Mouse (Mus musculus) cerebellum, adult 9-10 months (tissue): ENCODE measurements at regions not wholly inside any gene's neighbourhood (a gene's known extent, or its start where the extent isn't known, plus 50 kb on each side); places are given as distances from the start of the nearest gene placed in this dataset.

ENCODE experiments used
- DNase-seq: peaks from one replicate; pipeline ENCODE4 v3.0.0; 2022

GRCm38 (mm10) chr4:95155178-95155577, 103.2 kb upstream of the Jun start:
- DNase-seq, result no peak

DNA sequence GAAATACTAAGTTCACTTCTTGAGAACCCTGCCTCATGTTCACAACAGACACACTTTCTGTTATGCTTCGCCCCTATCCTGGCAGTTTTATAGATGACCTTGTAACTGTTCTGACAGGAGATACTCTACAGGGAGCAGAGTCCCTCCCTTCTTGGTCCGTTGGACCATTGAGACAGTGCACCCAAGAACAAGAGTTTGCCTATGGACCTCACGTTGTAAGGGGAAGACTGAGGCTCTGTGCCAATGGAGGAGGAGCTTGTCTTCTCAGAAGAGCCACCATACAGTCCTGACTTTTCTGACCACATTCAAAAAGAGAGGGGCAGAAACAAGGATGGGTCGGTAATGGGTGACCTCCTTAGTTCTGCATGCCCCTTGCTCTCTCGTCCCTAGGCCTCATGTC, 103.8 kb upstream of the Jun start:
- DNase-seq, result no peak

- no peak for DNase-seq
Observed at GRCm38 (mm10) chr4:95156451-95157271, 104.6 kb upstream of the Jun start.

DNA sequence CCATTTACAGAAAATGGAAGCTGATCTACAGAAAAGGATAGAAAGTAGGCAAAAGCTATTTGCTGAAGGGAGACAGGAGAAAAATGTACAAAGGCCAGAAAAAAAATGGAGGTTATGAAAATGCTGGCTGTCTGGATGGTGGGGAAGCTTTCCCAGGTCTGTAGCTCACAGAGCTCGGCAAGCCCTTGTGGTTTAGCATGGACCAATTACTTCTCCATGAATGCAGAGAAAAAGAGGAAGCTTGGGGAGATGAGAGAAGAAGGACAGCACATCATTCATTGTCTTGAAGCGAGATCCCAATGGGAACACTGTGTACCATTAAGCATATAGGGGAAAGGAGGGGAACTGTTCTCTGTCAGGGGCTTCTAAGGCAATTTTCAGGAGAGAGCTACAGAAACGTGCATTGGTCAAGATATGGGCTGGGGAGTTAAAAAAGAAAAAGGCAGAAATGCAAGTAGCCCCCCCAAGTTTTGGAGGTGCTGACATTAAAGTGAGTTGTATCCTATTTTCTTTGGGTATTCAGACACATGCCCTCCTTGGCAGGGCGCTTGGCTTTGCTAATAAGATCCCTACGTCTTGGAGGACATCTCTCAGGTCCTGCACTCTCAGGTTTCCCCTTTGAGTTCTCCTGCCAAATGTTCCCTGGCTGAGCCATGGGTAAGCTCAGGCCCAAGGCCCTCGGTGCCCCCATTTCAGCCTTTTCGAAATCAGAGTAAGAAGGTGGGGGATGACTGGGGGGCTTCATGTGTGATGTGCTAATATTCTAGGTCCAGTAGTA, 105.8 kb upstream of the Jun start:
- DNase-seq, result no peak

GRCm38 (mm10) chr4:95158632-95159424, 106.8 kb upstream of the Jun start:
- DNase-seq, result no peak

DNA sequence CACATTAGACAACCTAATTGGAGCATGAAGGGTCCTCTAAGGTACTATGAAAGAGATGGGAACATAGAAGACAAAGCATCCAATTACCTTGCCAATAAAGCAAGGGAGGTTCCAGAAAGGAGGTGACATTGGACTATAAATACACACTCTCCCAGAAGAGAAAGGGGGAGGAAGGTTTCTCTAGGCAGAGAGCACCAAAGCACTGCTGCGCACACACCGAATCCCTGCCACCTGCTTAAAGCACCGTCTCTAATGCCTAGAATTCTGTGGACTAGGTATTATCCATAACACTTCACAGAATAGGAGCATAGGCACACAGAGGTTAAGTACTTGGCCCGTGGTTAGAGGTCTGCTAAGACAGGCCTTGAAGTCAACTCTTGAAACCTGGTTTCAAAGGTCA, 107.8 kb upstream of the Jun start:
- DNase-seq, result peak; percentile 9

- DNase-seq, result no peak
Observed at GRCm38 (mm10) chr4:95160465-95160864, 108.4 kb upstream of the Jun start.

DNA sequence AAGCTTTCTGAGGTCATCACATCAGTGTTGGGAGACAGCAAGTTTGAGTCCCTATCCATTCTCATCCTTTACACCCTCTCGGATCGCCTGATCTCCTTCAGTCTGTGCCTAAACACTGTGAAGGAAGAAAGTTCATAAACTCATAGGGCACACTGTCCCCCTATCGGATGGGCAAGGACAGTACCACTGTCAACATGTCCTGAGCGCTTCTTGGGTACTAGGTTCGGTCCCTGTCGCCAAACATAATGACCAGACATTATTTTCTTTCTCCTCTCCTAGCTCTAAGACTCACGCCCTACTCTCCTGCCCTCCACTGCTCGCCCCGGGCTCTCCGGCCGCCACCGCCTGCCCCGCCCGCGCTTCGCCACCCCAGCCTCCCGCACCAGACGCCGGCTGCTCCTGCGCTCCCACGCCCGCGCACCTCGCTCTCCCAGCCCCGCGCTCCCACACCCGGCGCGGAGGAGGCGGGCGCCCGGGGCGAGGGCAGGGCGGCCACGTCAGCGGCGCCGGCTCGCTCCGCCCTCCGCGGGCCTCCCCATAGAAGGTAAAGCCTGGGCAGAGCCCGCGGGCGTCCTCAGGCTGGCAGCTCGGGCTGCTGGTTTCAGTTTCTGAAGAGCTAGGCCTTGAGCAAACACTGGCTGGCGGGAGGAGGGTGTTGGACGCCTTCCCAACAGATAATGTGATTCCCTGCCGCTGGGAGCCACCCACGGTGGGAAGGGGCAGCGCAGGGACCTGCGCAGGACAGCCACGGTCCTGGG, 109.1 kb upstream of the Jun start:
- peak; percentile 86 for DNase-seq

GRCm38 (mm10) chr4:95161670-95162020, 109.6 kb upstream of the Jun start:
- DNase-seq, result no peak

DNA sequence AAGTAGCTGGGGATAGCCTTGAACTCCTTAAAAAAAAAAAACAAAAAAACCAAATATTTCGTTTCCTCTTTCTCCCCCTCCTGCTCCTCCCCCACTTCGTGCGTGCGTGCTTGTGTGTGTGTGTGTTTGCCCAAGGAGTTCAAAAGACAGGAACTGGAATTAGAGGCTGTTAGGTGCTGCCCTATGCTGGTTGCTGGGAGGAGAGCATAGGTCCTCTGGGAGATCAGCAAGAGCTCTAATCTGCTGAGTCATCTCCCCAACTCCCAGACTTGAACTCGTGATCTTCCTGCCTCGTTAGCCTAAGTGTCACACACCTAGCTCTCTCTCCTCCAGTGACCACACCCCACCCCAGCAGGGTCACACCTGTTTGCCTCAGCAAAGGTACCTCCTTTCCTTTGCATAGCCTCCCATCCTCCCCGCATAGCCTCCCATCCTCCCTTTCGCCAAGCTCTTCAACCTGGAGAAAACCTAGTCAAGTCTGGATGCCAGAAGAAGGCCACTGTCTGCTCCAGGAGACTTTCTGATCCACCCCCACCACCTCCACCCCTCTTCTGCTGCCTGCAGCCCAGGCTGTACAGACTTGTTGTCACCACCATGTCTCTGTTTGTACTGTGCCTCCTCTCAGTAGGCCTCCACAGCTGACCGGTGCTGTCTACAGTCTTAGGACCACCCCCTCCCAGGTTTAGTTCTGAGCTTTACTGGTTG, 110.5 kb upstream of the Jun start:
- DNase-seq, result no peak

DNA sequence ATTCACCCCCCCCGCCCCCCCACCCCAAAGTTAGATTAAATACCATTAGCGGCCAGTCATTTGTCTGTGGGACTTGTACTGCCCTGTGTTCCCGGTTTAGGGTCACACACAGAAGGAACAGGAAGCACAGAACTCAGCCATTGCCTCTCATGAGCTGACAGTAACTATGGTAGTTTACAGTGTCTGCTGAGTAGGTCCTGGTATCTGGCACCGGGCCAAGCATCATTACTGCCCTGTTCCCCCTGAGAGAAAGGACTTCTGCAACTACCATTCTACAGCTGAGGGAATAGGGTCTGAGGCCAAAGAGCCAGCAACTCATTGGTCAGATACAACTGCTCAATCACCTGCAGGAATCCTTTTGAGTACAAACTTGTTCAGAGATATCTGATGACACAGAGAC, 111.4 kb upstream of the Jun start:
- peak; percentile 5 for DNase-seq

DNA sequence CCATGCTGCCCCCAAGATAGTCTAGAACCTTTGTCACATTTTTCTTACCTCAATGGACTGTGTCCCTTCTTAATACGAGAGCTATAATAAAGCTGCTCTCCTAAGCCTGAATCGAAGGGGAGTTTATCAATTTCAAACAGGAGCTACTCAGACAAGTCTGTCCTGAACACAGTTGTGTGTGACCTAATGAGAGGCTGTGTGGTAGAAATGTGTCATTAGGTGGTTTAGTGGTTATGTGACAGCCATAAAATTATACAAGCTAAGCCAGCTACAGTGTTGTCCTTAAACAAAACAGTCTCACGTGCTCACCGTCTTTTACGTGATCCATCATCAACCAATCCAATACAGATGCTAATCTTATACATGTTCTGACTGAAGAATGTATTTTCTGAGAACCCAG, 114.5 kb upstream of the Jun start:
- no peak for DNase-seq

- DNase-seq, result no peak
Observed at GRCm38 (mm10) chr4:95167216-95167615, 115.2 kb upstream of the Jun start.

DNA sequence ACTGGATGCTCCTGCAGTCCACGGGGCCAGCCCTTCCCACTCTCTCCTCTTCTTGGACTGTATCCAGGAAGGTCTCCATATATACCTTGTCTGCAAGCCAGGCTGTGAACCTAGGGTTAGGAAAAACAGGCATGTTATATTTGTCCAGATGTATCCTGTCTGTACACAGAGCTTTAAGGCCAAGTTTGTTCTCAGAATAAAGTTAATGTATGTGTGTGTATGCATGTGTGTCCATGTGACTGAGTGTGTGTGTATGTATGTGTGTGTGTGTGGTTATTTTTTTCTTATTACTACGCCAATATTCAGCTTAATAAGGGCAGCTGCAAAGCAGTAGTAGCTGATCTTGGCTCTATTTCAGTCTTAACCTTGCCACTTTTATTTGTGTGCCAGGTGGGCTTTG, 117.7 kb upstream of the Jun start:
- no peak for DNase-seq

DNA sequence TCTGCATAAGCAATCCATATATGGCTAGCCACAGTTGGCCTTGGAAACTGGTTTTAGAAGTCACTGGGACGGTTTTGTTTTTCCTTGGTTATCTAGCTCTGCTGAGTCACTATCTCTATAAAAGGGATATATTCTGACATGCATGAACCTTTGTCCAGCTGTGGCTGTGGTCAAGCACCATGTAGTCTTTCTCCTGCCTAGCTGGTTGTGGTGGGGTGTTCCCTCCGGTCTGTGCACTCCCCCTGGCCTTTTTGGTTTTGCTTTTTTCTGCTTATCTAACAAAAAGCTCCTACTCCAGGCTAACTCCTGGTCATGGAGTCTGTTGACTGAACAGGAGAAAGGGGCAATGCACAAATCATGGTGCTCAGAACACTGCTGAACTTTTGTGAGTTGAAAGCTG, 125.7 kb upstream of the Jun start:
- DNase-seq, result no peak

DNA sequence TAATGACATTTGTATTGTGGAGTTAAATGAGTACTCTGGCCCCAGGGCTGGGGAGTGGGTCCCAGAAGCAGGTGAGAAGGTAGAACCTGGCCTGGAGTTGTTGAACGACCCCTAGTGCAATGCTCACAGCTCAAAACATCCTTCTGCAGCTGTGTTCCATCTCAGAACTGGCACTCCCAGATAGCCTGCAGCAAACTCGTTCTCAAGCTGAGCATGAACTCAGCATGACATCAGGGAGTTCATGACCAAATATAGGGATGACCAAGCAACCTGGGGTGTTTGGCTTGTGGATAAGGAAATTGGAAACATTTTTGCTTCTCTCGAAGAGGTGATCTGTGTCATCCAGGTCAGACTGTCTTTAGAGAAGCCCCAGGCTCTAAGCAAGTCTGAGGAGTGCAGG, 126.4 kb upstream of the Jun start:
- no peak for DNase-seq

DNA sequence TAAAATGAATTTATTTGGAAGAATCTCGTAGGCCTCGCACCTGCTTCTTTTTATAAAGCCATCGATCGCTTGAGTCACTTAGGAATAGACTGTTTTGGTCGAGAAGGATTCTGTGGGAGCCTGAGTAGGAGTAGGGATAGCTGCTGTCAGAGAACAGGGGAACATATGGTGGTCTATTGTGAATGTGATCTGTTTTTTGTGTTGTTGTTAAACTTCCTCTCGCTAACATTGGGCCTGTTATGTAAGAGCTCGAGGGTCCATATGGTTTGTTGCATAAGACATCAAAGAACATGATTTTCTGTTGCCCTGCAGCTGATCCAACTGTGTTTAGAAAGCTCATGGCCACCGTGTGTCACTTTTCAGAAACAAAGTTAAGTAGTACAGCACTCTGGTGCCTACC, 126.9 kb upstream of the Jun start:
- no peak for DNase-seq

GRCm38 (mm10) chr4:95180446-95180845, 128.4 kb upstream of the Jun start:
- DNase-seq, result no peak

DNA sequence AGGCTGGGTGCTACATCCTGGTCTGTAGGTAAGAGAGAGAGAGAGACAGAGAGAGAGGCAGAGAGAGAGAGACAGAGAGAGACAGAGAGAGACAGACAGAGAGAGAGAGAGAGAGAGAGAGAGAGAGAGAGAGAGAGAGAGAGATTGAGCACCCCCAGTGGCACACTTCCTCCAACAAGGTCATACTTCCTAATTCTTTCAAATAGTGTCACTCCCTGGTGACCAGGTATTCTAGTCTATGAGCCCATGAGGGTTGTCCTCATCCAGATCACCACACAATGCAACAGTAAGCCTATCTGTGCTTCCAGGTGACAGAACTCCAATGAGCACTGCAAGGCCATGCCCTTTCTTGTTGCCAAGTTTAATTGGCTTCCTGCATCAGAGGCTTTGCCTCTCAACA, 129.0 kb upstream of the Jun start:
- DNase-seq, result no peak

DNA sequence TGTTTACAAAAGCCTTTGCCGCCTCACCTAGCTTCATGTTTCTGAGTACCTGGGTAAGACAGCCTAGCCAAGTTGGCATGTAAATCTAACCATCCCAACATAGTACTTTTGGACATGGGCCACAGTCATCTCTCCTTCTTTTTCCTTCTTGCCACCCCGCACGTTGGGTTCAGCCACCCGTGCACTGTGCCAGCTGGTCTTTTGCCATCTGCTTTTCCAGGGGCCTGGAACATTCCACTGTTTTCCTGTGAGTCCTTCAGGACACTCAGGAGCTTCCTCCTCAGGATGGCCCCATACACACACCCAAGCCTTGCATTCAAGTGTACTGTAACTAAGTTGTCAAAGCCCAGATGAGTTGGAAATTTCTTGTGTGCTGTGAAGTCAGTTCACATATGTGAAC, 132.2 kb upstream of the Jun start:
- no peak for DNase-seq

GRCm38 (mm10) chr4:95185113-95185915, 133.3 kb upstream of the Jun start:
- DNase-seq, result no peak

DNA sequence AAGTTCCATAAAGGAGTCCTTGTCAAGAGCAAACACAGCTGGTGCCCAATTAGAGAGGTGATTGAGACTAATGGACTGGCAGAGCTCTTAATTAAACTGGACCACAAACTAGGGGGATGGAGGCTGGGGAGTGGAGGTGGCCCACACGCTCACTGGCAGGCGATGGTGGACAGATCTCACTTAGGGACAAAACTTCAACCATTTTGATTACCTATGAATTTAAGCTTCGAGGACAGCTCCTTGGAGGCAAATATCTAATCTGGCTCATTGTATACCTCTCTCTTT, 133.8 kb upstream of the Jun start:
- no peak for DNase-seq
